Mouse (Mus musculus): ENCODE results near the gene E4f1. TPM values are rescaled to one million over a fixed set of nuclear protein-coding genes. Genes with fewer than 3 reads are reported as not detected.

Gene E4f1
- 10 to 100 TPM; 11.1 to 11.4 TPM for total RNA-seq (2021)

GRCm38 (mm10) chr17:24469910-24470602 is at the start of gene E4f1, which contains the start of gene Pgp:
E4f1 (minus strand) TSS chr17:24470313.
Pgp (plus strand) TSS chr17:24470392.
- intact Hi-C loops (cut with DNase I): no loop called here
- peak; percentile 98 for DNase-seq (ENCODE audit: low spot score)

GRCm38 (mm10) chr17:24514270-24515257 is 44.5 kb upstream of the E4f1 start:
- intact Hi-C loops (cut with DNase I): loop anchor here (5.0 kb wide), 1 partner anchor 37 kb away; the partner anchor contains the start of gene Mlst8
- DNase-seq (ENCODE audit: low spot score): peak; percentile 30

- no peak for DNase-seq (ENCODE audit: low spot score)
- intact Hi-C loops (cut with DNase I): loop anchor here (2.0 to 5.0 kb wide), 2 partner anchors 19 to 36 kb away; partner anchors contain the start of gene Mlst8
Measured at GRCm38 (mm10) chr17:24513609-24514008, 43.5 kb upstream of the E4f1 start.

GRCm38 (mm10) chr17:24507806-24508460 is 37.8 kb upstream of the E4f1 start:
- intact Hi-C loops (cut with DNase I): no loop called here

GRCm38 (mm10) chr17:24507129-24507664 is 37.1 kb upstream of the E4f1 start:
- intact Hi-C loops (cut with DNase I): no loop called here
- DNase-seq (ENCODE audit: low spot score): no peak

More at GRCm38 (mm10) chr17:24507806-24508460, 37.8 kb upstream of the E4f1 start:
- DNase-seq (ENCODE audit: low spot score): no peak

- intact Hi-C loops (cut with DNase I): no loop called here
- DNase-seq (ENCODE audit: low spot score): no peak
Measured at GRCm38 (mm10) chr17:24506332-24507070, 36.4 kb upstream of the E4f1 start.

GRCm38 (mm10) chr17:24505286-24505955 is 35.3 kb upstream of the E4f1 start:
- DNase-seq (ENCODE audit: low spot score): no peak
- intact Hi-C loops (cut with DNase I): no loop called here

GRCm38 (mm10) chr17:24504085-24504484 is 34.0 kb upstream of the E4f1 start:
- no peak for DNase-seq (ENCODE audit: low spot score)
- intact Hi-C loops (cut with DNase I): no loop called here

GRCm38 (mm10) chr17:24502208-24502607 is 32.1 kb upstream of the E4f1 start:
- intact Hi-C loops (cut with DNase I): no loop called here
- DNase-seq (ENCODE audit: low spot score): no peak

- DNase-seq (ENCODE audit: low spot score): no peak
- intact Hi-C loops (cut with DNase I): no loop called here
Measured at GRCm38 (mm10) chr17:24496026-24496425, 25.9 kb upstream of the E4f1 start.

GRCm38 (mm10) chr17:24495443-24495842 is 25.3 kb upstream of the E4f1 start:
- intact Hi-C loops (cut with DNase I): loop anchor here (2.0 kb wide), 2 partner anchors 17 to 43 kb away; no protein-coding TSS in a partner anchor

GRCm38 (mm10) chr17:24494627-24495335 is 24.7 kb upstream of the E4f1 start:
- intact Hi-C loops (cut with DNase I): loop anchor here (2.0 kb wide), 2 partner anchors 18 to 44 kb away; no protein-coding TSS in a partner anchor
- DNase-seq (ENCODE audit: low spot score): no peak

More at GRCm38 (mm10) chr17:24495443-24495842, 25.3 kb upstream of the E4f1 start:
- no peak for DNase-seq (ENCODE audit: low spot score)

- DNase-seq (ENCODE audit: low spot score): no peak
- intact Hi-C loops (cut with DNase I): no loop called here
Measured at GRCm38 (mm10) chr17:24490399-24490798, 20.3 kb upstream of the E4f1 start.

GRCm38 (mm10) chr17:24489265-24490030 is 19.3 kb upstream of the E4f1 start:
- intact Hi-C loops (cut with DNase I): no loop called here
- no peak for DNase-seq (ENCODE audit: low spot score)

- intact Hi-C loops (cut with DNase I): no loop called here
- no peak for DNase-seq (ENCODE audit: low spot score)
Measured at GRCm38 (mm10) chr17:24488662-24489264, 18.6 kb upstream of the E4f1 start.

GRCm38 (mm10) chr17:24488186-24488661 is 18.1 kb upstream of the E4f1 start, which contains the start of gene Caskin1:
Caskin1 (plus strand) TSS chr17:24488601.
- DNase-seq (ENCODE audit: low spot score): no peak
- intact Hi-C loops (cut with DNase I): no loop called here
